Mouse (Mus musculus) embryonic facial prominence, embryonic 14.5 days (tissue): ENCODE data around the gene Gps1. TPM values are rescaled to one million over a fixed set of nuclear protein-coding genes. Genes with fewer than 3 reads are reported as not detected.

Experiments used
- ATAC-seq: fragments of 200-750 bp; cut with Nextera tagmentation; 2 replicates; pipeline ENCODE4 v1.8.0; 2017; ENCODE audit warnings: low read depth, moderate number of reproducible peaks, moderate TSS enrichment
- DNase-seq: peaks from one replicate; pipeline ENCODE4 v3.0.0-alpha.2; 2015; ENCODE audit warnings: low spot score
- H3K27ac ChIP-seq: fragments of 300-500 bp; sonication (generic); replicated peaks from 2 replicates; pipeline ENCODE4 v1.5.1; 2014; ENCODE audit warnings: low read depth, mild to moderate bottlenecking, low read length, moderate library complexity
- H3K27me3 ChIP-seq: fragments of 300-500 bp; sonication (generic); replicated peaks from 2 replicates; pipeline ENCODE4 v1.6.1; 2014; ENCODE audit warnings: low read length; ENCODE audit not compliant: control insufficient read depth, insufficient read depth
- H3K36me3 ChIP-seq: fragments of 300-500 bp; sonication (generic); 2 replicates; pipeline ENCODE4 v1.6.1; 2014; ENCODE audit warnings: low read length, mixed read lengths; ENCODE audit not compliant: control insufficient read depth, insufficient read depth
- H3K4me1 ChIP-seq: fragments of 300-500 bp; sonication (generic); 2 replicates; pipeline ENCODE4 v1.6.1; 2014; ENCODE audit warnings: antibody characterized with exemption, low read length; ENCODE audit not compliant: control insufficient read depth, insufficient read depth
- H3K4me2 ChIP-seq: fragments of 300-500 bp; sonication (generic); 2 replicates; pipeline ENCODE4 v1.6.1; 2014; ENCODE audit warnings: low read depth, mild to moderate bottlenecking, low read length, moderate library complexity, mixed read lengths
- H3K4me3 ChIP-seq: fragments of 300-500 bp; sonication (generic); 2 replicates; pipeline ENCODE4 v1.5.1; 2014; ENCODE audit warnings: low read depth, mild to moderate bottlenecking, low read length
- H3K9ac ChIP-seq: fragments of 300-500 bp; sonication (generic); 2 replicates; pipeline ENCODE4 v1.6.1; 2014; ENCODE audit warnings: low read depth, mild to moderate bottlenecking, low read length, moderate library complexity, mixed read lengths
- H3K9me3 ChIP-seq: fragments of 300-500 bp; sonication (generic); 2 replicates; pipeline ENCODE4 v1.6.1; 2016; ENCODE audit warnings: low read length; ENCODE audit not compliant: control insufficient read depth
- WGBS: fragments of 180-500 bp; shearing (Covaris S2); extraction: QIAGEN DNeasy Blood & Tissue Kit; methylation state at CpG from one replicate; pipeline ENCODE4 v1.1.7; 2014; 5-methylcytosine and 5-hydroxymethylcytosine counted together
- polyA plus RNA-seq: library from polyadenylated mRNA; unstranded; fragments of >200 nt; fragmentation: Nextera tagmentation; extraction: Ambion mirVana; gene quantifications from 2 replicates; pipeline ENCODE4 v1.2.1, GENCODE M21; 2014

The Gps1 gene
- polyA plus RNA-seq, 1 experiment from 2014 or later = 207 TPM

- ATAC-seq = no peak
- Histone ChIP-seq H3K4me1 (no peaks in the 10 kb centered on the region), H3K4me2 (no peak overlapping the region), H3K36me3 (peaks cover 53% of the 10 kb centered on the region), H3K9ac (no peak overlapping the region), H3K9me3 (no peaks in the 10 kb centered on the region), H3K4me3 (no peak overlapping the region), H3K27me3 (no peaks in the 10 kb centered on the region), H3K27ac (no peak overlapping the region)
- 85% methylated on average over 7 of the region's 7 CpGs for whole genome bisulfite sequencing
- no peak for DNase-seq
These were observed 21.6 kb downstream of the Gps1 start for GRCm38 (mm10) chr11:120805375-120806298.

GRCm38 (mm10) chr11:120808010-120808409, 23.9 kb downstream of the Gps1 start:
- Histone ChIP-seq H3K36me3 (peaks cover 77% of the 10 kb centered on the region), H3K9me3 (no peaks in the 10 kb centered on the region), H3K4me3 (no peak overlapping the region), H3K27me3 (no peaks in the 10 kb centered on the region), H3K9ac (no peak overlapping the region), H3K27ac (no peak overlapping the region), H3K4me1 (no peaks in the 10 kb centered on the region), H3K4me2 (no peak overlapping the region)
- WGBS = 94% methylated on average over 12 of the region's 12 CpGs
- DNase-seq (no peak), ATAC-seq (no peak)

- H3K4me1 ChIP-seq = no peaks in the 10 kb centered on the region
- no peak for DNase-seq
- no peak overlapping the region for H3K4me3 ChIP-seq
- peaks cover 100% of the 10 kb centered on the region for H3K36me3 ChIP-seq
- no peak overlapping the region for H3K27ac ChIP-seq
- no peak overlapping the region for H3K4me2 ChIP-seq
- H3K9me3 ChIP-seq = no peaks in the 10 kb centered on the region
- WGBS = 92% methylated on average over 13 of the region's 16 CpGs
- H3K9ac ChIP-seq = no peak overlapping the region
- H3K27me3 ChIP-seq = no peaks in the 10 kb centered on the region
- ATAC-seq = no peak
These were observed 28.0 kb downstream of the Gps1 start for GRCm38 (mm10) chr11:120812068-120812467.

GRCm38 (mm10) chr11:120817358-120817757, 33.3 kb downstream of the Gps1 start:
- ATAC-seq = no peak
- H3K4me2 ChIP-seq = no peak overlapping the region
- no peaks in the 10 kb centered on the region for H3K9me3 ChIP-seq
- 96% methylated on average over 6 of the region's 6 CpGs for WGBS
- H3K27ac ChIP-seq = no peak overlapping the region
- H3K36me3 ChIP-seq = peaks cover 97% of the 10 kb centered on the region
- H3K4me1 ChIP-seq = peaks cover 11% of the 10 kb centered on the region
- H3K27me3 ChIP-seq = no peaks in the 10 kb centered on the region
- H3K9ac ChIP-seq = no peak overlapping the region
- no peak for DNase-seq
- no peak overlapping the region for H3K4me3 ChIP-seq

- Histone ChIP-seq H3K9me3 (no peaks in the 10 kb centered on the region), H3K4me1 (peaks cover 15% of the 10 kb centered on the region), H3K27me3 (no peaks in the 10 kb centered on the region), H3K9ac (no peak overlapping the region), H3K27ac (no peak overlapping the region), H3K4me2 (no peak overlapping the region), H3K36me3 (peaks cover 90% of the 10 kb centered on the region), H3K4me3 (no peak overlapping the region)
- WGBS = 98% methylated on average over 13 of the region's 13 CpGs
- DNase-seq = no peak
- ATAC-seq = no peak
These were observed 34.2 kb downstream of the Gps1 start for GRCm38 (mm10) chr11:120818251-120818650.

GRCm38 (mm10) chr11:120819556-120819955, 35.5 kb downstream of the Gps1 start:
- 91% methylated on average over 6 of the region's 6 CpGs for WGBS
- ATAC-seq (no peak), DNase-seq (no peak)
- no peaks in the 10 kb centered on the region for H3K9me3 ChIP-seq
- H3K9ac ChIP-seq = no peak overlapping the region
- H3K4me3 ChIP-seq = no peak overlapping the region
- H3K27me3 ChIP-seq = no peaks in the 10 kb centered on the region
- H3K27ac ChIP-seq = no peak overlapping the region
- H3K4me2 ChIP-seq = no peak overlapping the region
- H3K36me3 ChIP-seq = peaks cover 77% of the 10 kb centered on the region
- H3K4me1 ChIP-seq = peaks cover 15% of the 10 kb centered on the region

- no peak for DNase-seq
- no peak overlapping the region for H3K4me2 ChIP-seq
- no peak overlapping the region for H3K4me3 ChIP-seq
- ATAC-seq = no peak
- H3K36me3 ChIP-seq = peaks cover 68% of the 10 kb centered on the region
- H3K9me3 ChIP-seq = no peaks in the 10 kb centered on the region
- no peaks in the 10 kb centered on the region for H3K27me3 ChIP-seq
- 94% methylated on average over 12 of the region's 14 CpGs for WGBS
- H3K27ac ChIP-seq = no peak overlapping the region
- H3K9ac ChIP-seq = no peak overlapping the region
- H3K4me1 ChIP-seq = peaks cover 22% of the 10 kb centered on the region
These were observed 36.5 kb downstream of the Gps1 start for GRCm38 (mm10) chr11:120820546-120820945.

GRCm38 (mm10) chr11:120821076-120821922, 37.2 kb downstream of the Gps1 start:
- WGBS = 79% methylated on average over 14 of the region's 14 CpGs
- DNase-seq (no peak), ATAC-seq (no peak)
- H3K36me3 ChIP-seq = peaks cover 65% of the 10 kb centered on the region
- peaks cover 25% of the 10 kb centered on the region for H3K4me1 ChIP-seq
- peak overlapping the region; percentile 91 for H3K4me3 ChIP-seq
- peak overlapping the region; percentile 86 for H3K4me2 ChIP-seq
- no peaks in the 10 kb centered on the region for H3K9me3 ChIP-seq
- H3K9ac ChIP-seq = peak overlapping the region; percentile 89; the same call in 1 of the 2 replicates
- no peaks in the 10 kb centered on the region for H3K27me3 ChIP-seq
- H3K27ac ChIP-seq = no peak overlapping the region
